Mouse (Mus musculus) kidney, adult 18-20 months (tissue): ENCODE data around the gene Bcl2l11.

Experiments used
- DNase-seq: peaks from one replicate; pipeline ENCODE4 v3.0.0; 2021

Bcl2l11 gene

GRCm38 (mm10) chr2:128114621-128115020, 11.2 kb upstream of the Bcl2l11 start:
- DNase-seq, result no peak

- no peak for DNase-seq
Observed at GRCm38 (mm10) chr2:128115579-128115978, 10.3 kb upstream of the Bcl2l11 start.

DNA sequence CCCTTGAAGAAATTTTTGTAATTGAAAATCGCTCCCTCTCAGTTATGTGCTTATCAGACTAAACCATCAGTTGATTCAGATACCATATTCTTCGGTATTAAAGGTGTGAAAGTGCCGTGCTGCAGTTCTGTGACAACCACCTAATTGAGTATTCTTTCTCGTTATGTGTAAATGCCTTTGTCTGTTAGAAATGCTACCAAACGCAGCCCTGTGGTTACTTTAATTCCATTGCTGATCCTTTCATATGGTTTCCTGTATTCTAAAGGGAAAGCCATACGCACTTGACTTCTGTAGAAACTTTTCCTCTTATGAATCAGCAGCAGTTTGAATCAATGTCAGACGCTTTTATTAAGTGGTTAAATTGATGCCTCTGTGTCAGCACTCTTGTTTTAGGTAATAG, 8.2 kb upstream of the Bcl2l11 start:
- no peak for DNase-seq

GRCm38 (mm10) chr2:128118971-128119370, 6.9 kb upstream of the Bcl2l11 start:
- DNase-seq, result no peak

DNA sequence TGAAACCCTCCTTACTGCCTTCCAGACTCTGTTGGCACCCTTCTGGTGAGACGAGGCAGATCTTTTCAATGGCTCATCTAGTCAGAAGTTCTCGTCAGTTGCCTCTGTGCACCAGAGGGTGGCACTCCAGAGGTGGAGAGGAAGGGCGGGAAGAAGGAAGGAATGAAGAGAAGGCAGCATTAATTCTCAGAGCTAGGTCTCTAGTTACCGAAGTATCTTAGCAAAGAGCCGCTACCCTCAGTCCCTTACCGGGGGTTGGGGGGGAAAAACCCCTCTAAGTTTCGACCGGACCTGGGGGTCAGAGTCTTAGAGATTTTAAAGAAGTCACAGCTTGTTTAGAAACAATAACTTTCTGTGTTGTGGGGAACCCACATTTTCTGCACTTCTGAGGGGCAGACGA, 3.3 kb upstream of the Bcl2l11 start:
- peak; percentile 71 for DNase-seq

- peak; percentile 59 for DNase-seq
Observed at GRCm38 (mm10) chr2:128122891-128123771, 2.7 kb upstream of the Bcl2l11 start.

DNA sequence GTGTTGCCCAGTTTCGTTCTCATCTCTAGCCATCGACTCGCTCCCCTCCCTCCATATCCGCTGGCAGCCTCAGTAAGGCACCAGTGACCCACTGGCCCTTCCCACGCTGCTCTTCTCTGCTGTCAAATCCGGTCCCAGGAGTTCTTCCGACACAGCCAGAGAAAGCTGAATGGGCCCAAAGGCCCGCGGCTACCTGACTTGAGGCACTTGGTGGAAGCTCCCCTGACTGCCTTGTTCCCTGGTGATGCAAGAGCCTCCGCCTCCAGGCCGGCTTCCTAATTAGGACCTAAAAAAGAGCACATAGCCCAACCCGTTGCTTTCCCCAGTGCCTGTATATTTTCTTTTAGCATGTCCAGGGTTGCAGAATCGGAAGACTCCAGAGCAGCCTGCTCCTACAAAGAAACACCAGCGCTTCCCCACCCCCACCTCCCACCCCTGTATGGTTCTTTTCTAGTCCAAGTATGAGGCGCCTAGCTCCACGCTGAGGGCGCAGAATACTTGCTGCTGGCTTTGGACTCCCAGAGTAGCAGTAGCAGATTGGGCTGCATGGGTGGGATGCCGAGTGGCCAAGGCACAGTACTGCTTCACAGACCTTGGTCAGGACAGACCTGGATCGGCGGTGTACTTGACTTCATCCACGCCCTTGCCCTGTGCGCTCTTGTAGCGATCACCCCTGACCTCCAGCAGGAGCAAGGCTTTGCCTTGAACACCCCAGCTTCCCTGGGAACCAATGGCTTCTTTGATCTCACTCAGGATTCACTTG, 1.7 kb upstream of the Bcl2l11 start:
- DNase-seq, result peak; percentile 23

DNA sequence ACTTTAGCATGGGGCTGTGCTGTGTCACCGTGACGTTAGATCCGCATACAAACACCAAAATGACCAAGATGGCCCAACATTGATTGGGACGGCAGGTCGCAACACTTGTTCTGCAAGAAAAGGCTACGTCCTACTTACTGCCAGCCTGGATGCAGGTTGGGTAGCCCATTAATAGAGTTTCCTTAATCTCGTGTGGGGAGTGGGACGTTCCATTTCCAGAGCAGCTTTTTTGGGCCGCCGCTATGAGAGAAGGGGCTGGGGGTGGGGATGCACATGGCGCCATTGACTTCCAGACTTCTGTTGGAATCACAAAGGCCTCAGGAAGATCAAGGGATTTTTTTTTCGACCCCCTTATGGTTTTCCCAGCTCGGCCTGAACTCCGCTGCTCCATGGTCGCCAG, 1.1 kb upstream of the Bcl2l11 start:
- DNase-seq, result no peak

GRCm38 (mm10) chr2:128126591-128127051, 783 bp downstream of the Bcl2l11 start:
- DNase-seq, result no peak

- DNase-seq, result peak; percentile 96
Observed at GRCm38 (mm10) chr2:128127121-128127671, 1.4 kb downstream of the Bcl2l11 start.

GRCm38 (mm10) chr2:128127691-128128292, 2.0 kb downstream of the Bcl2l11 start:
- DNase-seq, result peak; percentile 85

GRCm38 (mm10) chr2:128128532-128128931, 2.7 kb downstream of the Bcl2l11 start:
- DNase-seq, result no peak

DNA sequence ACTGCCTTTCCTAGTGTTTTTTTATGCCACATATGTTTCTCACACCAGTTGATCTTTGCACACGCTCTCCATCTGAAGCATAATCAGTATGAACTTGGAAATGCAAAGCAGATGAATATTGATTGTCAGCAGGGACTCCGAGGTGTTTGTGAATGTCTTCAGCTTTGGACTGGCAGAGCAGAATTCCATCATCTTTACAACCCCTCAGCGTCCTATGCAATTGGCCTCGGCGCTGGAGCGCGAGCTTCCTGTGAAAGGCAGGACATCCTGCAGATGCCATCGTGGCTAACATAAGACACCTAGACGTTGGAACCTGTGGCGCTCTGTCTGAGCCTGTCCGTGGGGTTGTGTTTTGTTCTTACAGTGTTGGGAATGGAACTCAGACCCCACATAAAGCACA, 5.7 kb downstream of the Bcl2l11 start:
- no peak for DNase-seq

DNA sequence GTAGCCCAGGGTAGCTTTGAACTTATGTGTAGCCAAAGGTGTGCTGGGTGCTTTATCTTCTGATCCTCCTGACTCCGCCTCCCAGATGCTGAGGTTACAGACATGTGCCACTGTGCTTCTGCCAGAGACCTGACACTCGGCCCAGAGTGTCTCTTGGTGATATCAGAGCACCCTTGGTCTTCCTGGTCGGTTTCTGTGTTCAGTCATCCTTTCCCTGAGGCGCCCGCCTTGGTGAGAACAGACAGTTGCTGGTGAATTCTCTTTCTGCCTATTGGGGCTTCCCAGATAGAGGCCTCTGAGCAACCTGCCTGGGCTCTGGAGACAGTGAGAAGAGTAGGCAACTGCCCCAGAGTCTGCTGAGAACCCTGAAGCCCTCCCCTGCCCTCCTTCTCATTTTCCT, 6.8 kb downstream of the Bcl2l11 start:
- no peak for DNase-seq

DNA sequence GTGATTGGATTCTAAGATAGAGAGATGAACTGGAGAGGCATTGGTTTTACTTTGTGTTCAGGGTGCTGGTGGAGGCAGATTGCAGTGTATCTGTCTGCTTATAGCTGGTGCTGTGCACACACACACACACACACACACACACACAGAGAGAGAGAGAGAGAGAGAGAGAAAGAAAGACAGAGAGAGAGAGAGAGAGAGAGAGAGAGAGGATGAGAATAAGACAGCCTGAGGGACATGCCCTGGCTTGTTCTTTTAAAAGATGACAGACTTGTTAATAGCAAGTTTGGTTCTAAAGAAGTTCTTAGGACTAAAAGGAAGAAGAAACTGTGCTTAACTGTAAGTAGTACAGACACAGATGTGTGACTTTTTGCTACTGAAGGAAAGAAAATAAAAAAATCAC, 8.0 kb downstream of the Bcl2l11 start:
- DNase-seq, result no peak

DNA sequence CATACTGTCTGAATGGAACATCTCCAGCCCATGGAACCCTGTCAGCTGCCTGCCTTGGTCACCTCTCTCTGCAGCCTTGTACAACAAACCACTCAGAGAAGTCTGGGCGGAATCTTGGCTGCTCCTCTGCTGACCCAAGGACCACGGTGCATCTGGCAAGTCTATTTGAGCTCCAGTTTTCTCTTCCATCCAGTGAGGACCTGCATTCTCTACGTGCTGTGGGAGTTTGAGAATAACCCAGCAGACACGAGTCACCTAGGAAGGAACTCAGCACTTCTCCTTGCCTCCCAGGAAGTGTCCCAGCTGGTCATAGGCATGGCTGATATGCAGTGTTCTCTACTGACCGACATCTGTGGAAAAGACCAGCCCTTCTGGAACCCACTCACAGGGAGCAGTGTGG, 8.6 kb downstream of the Bcl2l11 start:
- DNase-seq, result no peak

- no peak for DNase-seq
Observed at GRCm38 (mm10) chr2:128134948-128135347, 9.1 kb downstream of the Bcl2l11 start.

GRCm38 (mm10) chr2:128136769-128137433, 11.1 kb downstream of the Bcl2l11 start:
- DNase-seq, result no peak

GRCm38 (mm10) chr2:128137480-128138276, 11.8 kb downstream of the Bcl2l11 start:
- no peak for DNase-seq

GRCm38 (mm10) chr2:128138924-128139323, 13.1 kb downstream of the Bcl2l11 start:
- no peak for DNase-seq

- peak; percentile 55 for DNase-seq
Observed at GRCm38 (mm10) chr2:128139781-128140180, 13.9 kb downstream of the Bcl2l11 start.

- DNase-seq, result no peak
Observed at GRCm38 (mm10) chr2:128140183-128140582, 14.3 kb downstream of the Bcl2l11 start.
